Mouse (Mus musculus) embryo, embryonic 9.5 days (tissue): ENCODE measurements around the gene Caskin1.
"Not testable (repeated sequence)": the region's sequence is repeated elsewhere in the genome, so short reads cannot be mapped to it uniquely, and the experiment has no call there.

Experiments used
- DNase-seq: peaks from one replicate; pipeline ENCODE4 v3.0.0-alpha.2; 2017; ENCODE audit errors: extremely low spot score

Gene Caskin1

DNA sequence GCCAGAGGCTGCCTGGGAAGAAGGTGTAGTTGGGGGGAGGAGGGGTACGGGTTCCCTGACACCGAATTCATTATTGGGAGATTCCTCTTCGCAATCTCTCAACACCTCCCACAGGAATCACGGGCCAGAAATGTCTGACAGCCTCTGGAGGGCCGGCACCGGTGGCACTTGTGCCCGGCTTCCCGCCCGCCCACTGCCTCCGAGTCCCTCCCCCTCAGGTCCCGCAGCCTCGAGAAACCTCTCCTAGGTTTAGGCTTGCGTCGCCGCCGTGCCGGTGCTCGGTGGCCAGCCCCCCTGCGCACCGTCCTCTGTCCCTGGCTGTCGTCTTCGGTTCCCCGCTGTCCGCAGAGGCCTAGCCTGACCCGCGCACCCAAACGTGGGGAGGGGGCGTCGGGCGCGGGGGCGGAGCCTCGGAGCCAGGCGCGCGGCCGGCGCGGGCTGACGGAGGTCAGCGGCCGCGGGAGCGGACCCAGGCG lies at the start of gene Caskin1:
Gene Caskin1, plus strand, starts transcription at position 416 of the 476 bp plus-strand sequence.
- DNase-seq, result no peak

DNA sequence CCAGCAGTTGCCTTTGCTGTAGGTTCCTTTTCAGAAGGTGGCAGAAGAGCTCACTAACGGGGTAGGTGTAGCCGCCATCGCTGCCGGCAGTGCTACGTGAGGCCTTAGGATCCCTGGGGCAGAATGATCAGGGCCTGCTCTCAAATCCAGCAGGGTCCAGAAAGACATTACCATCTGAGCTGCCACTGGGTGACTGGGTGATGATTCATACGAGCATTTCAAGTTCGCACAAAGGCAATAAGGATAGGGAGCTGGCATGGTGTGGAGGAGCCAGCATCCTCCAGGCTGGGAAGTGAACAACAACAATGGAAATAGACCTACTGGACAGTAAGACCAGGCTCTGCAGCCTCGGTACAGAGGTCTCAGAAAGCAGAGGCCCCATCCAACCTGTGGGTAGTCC lies 48.0 kb upstream of the Caskin1 start:
- no peak for DNase-seq

DNA sequence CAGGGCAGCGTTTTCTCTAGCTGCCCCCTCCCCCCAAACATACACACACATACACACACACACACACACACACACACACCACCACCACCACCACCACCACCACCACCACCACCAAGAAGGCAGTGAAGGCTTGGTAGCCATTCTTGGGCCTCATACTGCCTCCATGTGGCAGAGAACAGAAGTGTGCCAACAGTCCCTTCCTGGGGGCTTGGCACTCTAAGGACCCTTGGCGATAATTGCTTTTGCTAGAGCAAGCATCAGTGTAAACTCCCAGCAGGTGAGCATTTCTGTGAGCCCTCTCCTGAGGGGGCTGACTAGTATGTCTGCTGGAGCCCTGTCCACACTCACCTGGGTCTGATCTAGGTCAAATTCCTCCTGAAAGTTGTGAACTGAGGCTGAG lies 47.3 kb upstream of the Caskin1 start:
- DNase-seq, result no peak

DNA sequence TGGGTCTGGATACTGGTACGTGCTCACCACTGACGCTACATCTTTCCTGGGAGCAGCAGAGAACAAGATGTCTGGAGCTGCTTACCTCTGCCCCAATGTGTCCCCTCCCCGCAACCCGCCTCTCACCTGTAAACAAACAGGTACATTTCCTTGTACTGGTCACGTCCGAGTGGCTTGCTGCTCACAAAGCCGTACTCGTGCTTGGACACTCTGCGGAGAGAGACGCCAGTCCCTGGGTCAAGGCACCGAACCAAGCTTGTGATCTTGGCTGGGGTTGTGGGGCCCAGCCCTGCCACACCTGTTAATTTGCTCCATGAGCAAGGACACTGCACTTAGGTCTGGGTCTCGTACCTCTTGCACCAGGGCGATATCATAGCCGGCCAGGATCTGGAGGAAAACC lies 46.3 kb upstream of the Caskin1 start:
- DNase-seq, result no peak

DNA sequence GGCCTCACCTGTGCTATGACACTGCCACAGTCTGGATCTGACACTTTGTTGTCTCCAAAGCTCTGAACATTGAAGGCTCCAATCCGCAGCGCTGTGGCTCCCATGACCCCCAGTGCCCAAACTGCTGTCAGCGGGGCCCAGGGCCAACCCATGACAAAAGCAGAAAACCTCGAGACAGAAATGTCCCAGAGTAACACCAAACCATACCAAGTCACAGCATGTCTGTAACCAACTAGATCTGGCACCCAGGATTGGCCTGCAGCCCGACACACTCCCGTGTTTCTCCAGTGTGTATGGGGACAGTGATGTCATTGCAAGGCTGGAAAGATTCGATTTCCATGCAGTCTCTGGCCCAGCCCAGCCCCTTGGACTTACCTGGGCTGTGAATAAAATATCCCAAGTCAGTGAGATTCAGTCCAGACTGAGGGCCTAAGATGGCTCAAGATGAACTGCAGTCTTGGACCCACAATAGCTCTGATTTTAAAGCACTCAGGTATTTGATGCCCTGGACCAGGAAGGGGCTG lies 45.7 kb upstream of the Caskin1 start, which contains the start of gene Dnase1l2:
Gene Dnase1l2, minus strand, starts transcription at position 474 of the 524 bp plus-strand sequence.
- DNase-seq, result no peak

DNA sequence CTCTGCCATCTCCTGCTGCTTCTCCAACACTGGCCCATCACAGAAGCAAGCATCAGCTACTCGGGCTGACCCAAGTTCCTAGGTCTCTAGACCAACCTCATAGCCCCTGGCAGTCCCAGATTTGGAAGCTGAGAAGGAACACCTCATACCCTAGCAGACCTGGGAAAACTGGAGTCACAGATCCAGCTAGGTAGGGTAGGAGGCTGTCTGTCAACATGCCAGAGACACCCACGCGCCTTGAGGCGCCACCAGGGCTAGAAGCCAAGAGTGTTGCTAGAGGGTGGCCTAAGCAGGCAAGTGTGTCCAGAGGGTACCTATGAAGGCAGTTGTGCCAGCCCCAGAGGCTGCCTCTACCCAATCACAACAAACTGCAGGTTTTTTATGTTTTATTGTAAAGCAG lies 45.0 kb upstream of the Caskin1 start:
- DNase-seq, result no peak

DNA sequence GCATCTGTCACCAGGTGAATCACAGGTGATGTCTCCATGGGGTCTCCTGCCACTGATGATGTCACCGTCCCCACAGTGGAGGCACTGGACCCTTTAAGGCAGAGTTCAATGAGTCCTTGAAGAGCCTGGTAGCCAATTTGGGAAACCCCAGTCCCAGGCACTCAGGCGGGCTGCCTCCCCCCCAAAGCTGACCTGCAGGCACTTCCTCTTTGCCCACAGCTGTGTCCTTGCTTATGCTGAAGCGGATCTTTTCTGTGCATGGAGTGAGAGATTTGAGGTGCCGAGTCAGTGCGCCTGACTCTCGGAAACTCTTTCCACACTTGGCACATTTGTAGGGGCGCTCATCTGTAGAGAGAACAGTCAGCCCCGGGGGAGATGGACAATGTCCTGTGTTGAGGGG lies 41.8 kb upstream of the Caskin1 start:
- no peak for DNase-seq

DNA sequence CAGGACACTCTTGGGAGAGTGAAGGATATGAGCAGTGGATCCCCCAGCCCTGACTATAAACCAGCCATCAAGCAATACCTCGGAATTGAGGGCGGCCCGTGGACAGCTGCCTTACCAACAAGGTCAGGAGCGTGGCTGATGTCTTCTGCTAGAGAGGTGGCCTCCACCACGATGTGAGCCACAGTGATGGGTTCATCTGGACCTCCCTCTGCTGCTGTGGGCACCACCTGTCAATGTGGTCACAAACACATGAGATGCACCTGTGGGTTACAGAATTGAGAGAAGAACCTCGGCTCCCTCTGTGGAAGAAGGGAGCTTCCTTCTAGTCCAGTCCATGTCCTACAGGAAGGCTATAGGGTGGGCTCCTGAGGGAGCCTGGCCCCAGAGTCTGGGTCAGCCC lies 38.9 kb upstream of the Caskin1 start:
- no peak for DNase-seq

DNA sequence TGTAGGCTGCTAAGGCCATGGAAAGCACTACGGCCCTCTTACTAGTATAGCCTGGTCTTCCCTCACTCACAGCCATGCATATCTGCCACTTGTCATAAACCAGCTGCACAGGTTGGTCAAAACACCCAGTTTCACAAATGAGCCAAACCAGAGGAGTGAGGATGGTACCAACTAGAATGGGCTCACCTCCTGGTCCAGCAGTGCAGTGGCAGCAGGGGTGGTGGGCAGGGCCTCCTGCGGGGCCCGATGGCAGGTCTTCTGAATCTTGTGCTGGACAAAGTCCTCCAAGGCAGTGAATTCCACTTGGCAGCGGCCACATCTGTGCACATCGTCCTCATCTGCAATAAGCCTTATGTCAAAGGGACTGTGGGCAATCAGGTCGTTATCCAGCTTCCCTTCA lies 37.2 kb upstream of the Caskin1 start:
- no peak for DNase-seq

DNA sequence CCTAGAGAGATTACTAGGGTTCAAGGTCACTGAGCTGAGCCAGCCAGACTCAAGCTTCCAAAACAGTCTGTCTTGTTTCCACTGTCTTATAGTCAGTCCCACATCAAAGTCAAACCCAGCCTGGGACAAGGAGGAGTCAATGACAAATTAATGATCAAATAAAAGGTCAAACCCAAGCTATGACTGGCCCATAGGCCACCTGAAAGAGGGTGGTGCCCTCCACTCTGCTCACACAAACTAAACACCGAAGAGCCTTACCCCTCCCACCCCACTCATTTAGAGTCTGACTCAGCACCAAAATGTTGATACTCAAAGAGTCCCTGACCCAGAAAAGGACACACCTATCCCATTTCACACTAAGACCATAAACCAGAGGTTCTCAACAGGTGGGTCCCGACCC lies 35.0 kb upstream of the Caskin1 start:
- no peak for DNase-seq

DNA sequence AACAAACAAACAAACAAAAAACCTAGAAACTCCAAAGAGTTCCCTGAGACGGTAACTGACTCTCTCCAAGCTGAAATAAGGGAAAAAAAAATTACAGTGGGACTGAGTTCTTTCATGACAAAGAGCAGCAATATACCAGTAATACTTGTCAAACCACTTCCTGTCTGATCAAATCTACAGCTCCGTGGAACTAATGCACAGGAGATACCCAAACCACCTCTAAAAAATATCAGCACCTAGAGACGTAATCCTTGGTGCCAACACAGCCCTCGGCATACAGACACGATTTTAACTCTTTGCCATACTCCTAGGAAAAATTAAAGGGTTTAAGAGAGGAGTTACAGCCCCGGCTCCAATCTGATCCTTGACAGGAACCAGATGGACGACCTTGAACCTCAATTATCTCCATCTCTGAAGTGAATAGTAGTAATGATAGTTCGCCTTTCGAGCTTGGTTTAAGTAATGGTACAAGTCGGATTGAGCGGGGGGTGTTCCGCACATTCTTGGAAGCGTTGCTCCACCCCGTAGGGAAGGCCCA lies 34.1 kb upstream of the Caskin1 start:
- no peak for DNase-seq

DNA sequence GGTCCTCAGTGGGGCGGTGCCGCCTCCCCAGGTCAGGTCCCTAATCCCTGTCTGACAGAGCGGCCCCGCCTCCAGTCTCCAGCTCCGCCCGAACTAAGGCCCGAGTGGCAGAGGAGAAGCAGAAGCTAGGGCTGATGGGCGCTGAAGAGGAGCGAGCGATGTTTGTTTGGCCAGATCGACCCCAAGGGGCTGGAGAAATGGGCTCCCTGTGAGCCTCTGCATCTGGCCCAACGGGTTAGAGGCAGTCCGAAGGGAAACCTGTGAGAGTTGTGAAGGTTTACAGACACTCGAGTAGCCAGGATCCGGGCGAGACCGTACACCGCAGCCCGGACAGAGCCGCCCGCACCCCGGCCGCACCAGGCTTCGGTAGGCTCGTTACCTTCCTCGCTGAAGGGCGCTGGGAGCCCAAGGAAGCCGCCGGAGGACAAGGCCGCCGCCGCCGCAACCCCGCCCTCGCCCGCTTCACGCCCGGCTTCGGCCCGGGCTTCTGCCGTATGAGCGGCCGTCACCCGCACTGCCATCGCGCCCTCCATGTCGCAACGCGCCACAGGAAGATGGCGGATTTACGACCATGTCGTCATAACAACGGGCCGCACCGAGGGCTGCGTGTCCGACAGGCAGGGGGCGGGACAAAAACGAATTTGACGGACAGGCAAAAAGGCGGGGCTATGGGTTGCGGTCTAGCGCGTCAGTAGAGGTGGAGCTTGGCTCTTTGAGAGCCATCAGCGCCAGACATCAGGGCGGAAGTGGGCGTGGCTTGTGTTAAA lies 33.5 kb upstream of the Caskin1 start:
- DNase-seq, result peak; percentile 100

DNA sequence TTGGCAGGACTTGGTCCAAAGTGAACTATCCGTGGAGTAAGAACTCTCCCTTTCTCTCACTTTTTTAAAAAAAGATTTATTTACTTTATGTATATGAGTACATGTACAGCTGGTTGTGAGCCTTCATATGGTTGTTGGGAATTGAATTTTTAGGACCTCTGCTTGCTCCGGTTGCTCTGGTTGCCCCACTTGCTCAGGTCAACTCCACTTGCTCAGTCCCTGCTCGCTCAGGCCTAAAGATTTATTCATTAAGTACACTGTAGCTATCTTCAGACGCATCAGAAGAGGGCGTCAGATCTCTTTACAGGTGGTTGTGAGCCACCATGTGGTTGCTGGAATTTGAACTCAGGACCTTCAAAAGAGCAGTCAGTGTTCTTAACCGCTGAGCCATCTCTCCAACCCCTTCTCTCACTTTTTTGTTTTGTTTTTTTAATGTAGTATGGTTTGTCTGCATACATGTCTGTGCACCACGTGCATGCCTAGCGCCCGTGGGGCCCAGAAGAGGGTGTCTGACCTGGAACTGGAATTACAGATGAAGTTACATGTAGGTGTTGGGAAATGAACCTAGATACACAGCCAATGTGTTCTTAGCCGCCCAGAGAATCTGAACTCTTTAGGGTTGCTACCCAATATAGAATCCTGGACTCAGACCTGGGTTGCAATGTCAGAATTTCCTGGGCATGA lies 32.7 kb upstream of the Caskin1 start:
- DNase-seq, result not testable (repeated sequence)

DNA sequence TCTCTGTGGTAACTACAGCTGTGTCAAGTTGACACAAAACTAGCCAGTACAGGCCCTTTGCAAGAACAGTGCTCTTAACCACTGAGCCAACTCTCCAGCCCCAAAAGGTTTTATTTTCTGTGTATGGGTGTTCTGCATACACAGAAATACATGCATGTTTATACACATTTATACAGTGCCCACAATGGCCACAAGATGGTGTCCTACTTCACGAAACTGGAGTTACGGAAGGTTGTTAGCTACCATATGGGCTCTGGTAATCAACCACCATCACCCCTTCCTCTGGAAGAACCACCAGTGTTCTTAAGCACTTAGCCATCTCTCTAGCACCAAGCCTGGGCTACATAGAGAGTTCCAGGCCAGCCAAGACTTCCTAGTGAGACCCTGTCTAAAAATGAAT lies 26.8 kb upstream of the Caskin1 start:
- no peak for DNase-seq

DNA sequence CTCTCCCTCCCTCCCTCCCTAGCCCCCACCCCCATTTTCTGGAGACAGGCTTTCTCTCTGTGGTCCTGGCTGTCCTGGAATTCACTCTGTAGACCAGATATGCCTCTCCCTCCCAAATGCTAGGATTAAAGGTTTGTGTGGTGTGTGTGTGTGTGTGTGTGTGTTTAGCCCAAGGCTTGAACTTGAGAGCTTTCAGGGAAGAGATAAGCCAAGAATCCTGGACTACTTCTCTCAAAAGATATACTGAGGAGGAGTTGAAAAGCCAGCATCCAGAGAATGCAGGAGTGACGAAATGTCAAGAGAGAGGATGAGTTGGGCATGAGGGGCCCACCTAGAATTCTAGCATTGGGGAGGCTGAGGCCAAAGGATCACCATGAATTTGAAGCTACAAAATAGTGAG lies 25.5 kb upstream of the Caskin1 start:
- DNase-seq, result no peak

DNA sequence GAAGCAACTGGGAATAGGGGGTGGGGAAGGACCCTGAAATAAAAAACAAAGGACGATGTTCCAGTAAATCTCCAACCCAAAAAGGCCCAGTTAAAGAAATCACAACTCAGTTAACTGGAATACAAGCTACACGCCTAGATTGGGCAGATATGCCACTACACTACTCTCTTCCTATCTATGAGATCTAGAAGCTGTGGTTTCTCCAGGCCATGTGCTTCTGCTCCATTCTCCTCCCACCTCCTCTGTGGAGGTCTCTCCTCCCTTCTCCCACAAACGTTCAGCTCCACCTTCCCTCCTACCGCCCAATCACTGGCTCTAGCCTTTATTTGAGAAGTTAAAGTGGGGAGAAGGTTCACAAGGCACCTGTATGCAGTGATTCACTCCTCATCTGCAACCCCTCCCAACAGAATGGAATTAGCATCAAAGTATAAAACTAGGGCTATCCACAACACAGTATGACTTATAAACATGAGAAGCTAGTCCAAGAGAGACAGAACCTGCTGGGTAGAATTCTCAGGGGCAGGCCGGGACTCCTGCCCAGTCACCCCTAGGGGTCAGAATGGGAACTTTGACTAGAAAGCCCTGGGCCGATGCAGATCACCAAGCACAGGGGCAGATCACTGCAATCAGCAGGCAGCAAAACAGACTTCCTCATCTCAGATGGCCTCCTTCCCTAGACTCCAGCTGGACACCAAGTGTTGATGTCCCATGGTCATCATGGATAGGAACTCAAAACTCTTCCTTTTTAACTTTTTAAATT lies 24.8 kb upstream of the Caskin1 start:
- DNase-seq, result no peak

DNA sequence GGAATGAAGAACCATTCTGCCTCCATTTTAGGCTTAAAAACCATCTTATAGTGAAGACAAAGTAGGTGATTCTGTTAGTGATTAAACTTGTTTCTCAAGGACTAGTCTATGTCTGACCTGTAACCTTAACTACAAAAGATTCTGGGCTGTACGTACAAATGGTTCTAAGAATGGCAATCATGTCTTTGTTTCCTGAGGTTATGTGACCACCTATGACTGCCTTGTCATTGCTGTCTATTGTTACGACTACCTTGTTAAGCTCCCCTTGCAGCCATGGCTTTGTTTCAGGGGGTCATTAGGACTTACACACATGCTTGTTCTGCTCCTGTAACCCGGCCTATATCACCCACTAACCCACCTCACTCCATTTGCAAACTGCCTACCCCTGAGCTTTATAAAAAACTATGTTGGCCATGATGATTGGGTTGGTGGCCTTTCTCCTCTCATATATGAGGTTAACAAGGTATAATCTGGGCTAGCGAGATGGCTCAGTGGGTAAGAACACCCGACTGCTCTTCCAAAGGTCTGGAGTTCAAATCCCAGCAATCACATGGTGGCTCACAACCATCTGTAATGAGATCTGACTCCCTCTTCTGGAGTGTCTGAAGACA lies 19.7 kb upstream of the Caskin1 start:
- DNase-seq, result no peak

DNA sequence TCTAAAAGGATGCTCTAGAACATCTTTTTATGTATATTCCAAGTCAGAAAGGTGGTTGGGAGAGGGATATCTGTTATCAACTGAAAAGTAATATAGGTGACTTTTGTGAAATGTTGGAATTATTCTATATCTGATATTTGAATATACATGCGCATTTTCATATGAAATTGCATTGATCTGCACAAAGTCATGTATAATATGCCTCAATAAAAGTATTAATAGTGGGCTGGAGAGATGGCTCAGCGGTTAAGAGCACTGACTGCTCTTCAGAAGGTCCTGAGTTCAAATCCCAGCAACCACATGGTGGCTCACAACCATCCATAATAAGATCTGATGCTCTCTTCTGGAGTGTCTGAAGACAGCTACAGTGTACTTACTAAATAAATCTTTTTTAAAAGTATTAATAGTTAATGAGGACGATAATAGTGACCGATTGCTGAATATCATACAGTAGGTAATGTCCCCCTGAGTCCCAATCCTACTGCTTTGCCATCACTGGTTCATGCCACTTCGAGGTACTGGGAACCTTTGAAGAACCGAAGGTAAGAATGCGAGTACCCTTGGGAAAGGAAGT lies 19.0 kb upstream of the Caskin1 start:
- no peak for DNase-seq

DNA sequence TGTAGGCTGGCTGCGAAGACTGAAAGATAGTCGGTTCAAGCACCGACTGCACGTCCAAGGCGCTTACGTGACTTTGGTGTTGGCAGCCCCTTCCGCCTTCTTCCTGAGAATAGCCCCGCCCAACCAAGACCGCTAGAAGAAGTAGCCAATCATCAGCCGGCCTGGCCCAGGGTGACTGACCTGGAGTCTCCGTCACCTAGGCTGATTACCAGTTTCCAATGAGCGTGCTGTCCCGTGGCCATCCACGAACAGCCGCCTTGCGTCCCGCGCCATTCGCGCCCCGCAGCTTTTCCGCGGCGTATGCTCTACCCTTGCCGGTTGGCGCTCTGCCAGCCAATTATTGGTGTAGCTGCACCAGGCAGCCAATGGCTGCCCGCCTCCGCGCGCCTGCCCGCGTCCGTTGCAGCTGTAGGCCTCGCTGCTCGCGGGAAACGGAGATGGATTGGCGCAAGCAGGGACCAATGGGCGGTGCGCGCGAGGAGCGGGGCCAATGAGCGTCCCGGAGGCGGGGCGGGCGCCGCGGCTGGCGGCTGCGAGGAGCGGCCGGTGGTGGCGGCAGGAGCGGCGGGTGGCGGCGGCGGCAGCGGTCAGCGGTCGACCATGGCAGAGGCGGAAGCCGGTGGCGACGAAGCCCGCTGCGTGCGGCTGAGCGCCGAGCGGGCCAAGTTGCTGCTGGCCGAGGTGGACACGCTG lies 18.3 kb upstream of the Caskin1 start, which contains the start of the genes E4f1 and Pgp:
Gene E4f1, minus strand, starts transcription at position 404 of the 693 bp plus-strand sequence.
Gene Pgp, plus strand, starts transcription at position 483 of the 693 bp plus-strand sequence.
- DNase-seq, result peak; percentile 96
